Mouse (Mus musculus) bone marrow, adult 2 months (tissue): Measurements from ENCODE around the gene Dusp16.

Source experiments
- CTCF ChIP-seq: fragments of 200-500 bp; IDR thresholded peaks from 2 replicates; pipeline ENCODE4 v1.5.1; 2011; ENCODE audit warnings: low read length, control low read depth; ENCODE audit not compliant: control insufficient read depth, insufficient read depth
- POLR2A ChIP-seq: fragments of 200-500 bp; IDR thresholded peaks from 2 replicates; pipeline ENCODE4 v1.6.1; 2011; ENCODE audit warnings: low read depth, mild to moderate bottlenecking, control low read depth, low read length, borderline replicate concordance; ENCODE audit not compliant: control insufficient read depth

DNA sequence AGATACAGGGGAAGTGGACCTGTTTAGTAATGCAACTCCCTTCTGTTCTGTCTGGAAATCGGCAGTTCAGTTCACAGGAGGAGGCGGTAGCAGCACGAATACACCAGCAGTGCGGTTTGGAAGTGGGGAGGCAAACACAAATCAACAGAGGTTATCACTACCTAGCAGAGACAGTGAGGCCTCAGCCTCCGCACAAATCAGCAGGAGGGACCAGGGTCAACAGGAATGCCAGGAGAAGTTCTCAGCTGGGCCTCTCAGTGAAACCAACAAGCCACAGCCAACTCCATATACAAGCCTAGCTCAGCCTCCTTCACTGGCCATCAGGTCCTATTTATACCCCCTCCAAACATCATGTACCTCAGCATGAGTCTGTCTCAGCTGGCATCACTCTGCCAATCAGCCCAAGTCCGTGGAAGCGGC lies 10.9 kb downstream of the Dusp16 start:
- TF ChIP-seq POLR2A (no peak), CTCF (no peak)
